Mouse (Mus musculus) lung, adult 2 months (tissue): Measurements from ENCODE around the gene Apbb1ip. TPM values are rescaled to one million over a fixed set of nuclear protein-coding genes. Genes with fewer than 3 reads are reported as not detected.
"Not testable (repeated sequence)": the region's sequence is repeated elsewhere in the genome, so short reads cannot be mapped to it uniquely, and the experiment has no call there.

Source experiments
- DNase-seq: peaks from one replicate; pipeline ENCODE4 v3.0.0; 2022
- H3K4me1 ChIP-seq: fragments of 200-500 bp; 2 replicates; pipeline ENCODE4 v1.6.1; 2011; ENCODE audit warnings: low read length; ENCODE audit not compliant: control insufficient read depth, insufficient read depth
- H3K4me3 ChIP-seq: fragments of 200-500 bp; replicated peaks from 2 replicates; pipeline ENCODE3; 2011; ENCODE audit warnings: low read depth, mild to moderate bottlenecking, control low read depth, low read length; ENCODE audit errors: extremely low read depth
- CTCF ChIP-seq: fragments of 200-500 bp; IDR thresholded peaks from 2 replicates; pipeline ENCODE4 v1.5.1; 2011; ENCODE audit warnings: mild to moderate bottlenecking, low read length, control low read depth; ENCODE audit not compliant: insufficient read depth
- POLR2A ChIP-seq: fragments of 200-500 bp; IDR thresholded peaks from 2 replicates; pipeline ENCODE4 v1.6.1; 2011; ENCODE audit warnings: low read depth, mild to moderate bottlenecking, control low read depth, low read length, borderline replicate concordance; ENCODE audit errors: extremely low read depth
- WGBS: fragments of 180-500 bp; shearing (Covaris S2); methylation state at CpG from one replicate; pipeline ENCODE4 v1.1.7; 2018; 5-methylcytosine and 5-hydroxymethylcytosine counted together
- polyA plus RNA-seq: library from polyadenylated mRNA; depleted of rRNA; stranded (reverse); fragments of >200 nt; gene quantifications from 2 replicates; pipeline ENCODE4 v1.2.3, GENCODE M21; 2012

Apbb1ip gene
- polyA plus RNA-seq, 1 experiment, result 6.1 TPM

DNA sequence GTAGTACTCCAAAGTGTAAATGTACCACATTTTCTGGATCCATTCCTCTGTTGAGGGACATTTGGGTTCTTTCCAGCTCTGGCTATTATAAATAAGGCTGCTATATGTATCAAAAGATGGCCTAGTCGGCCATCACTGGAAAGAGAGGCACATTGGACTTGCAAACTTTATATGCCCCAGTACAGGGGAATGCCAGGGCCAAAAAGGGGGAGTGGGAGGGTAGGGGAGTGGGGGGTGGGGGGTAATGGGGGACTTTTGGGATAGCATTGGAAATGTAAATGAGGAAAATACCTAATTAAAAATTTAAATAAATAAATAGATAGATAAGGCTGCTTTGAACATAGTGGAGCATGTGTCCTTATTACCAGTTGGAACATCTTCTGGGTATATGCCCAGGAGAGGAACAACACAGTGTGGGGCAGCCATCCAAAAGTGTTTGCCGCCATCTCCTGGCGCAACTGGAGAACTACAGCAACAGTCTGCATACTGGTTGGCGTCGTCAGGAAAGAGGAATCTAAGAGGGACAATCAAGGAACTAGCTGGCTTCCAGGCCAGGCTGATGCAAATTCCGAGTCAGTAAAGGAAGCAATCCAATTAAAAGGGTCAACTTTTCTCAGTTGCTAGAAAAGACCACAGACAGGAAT lies 90.6 kb downstream of the Apbb1ip start:
- DNase-seq, result peak; percentile 52
- WGBS, result 1% methylated on average over 6 of the region's 6 CpGs
- peak; percentile 94 for TF ChIP-seq CTCF
- H3K4me1 ChIP-seq, H3K4me3 ChIP-seq: not testable (repeated sequence)

DNA sequence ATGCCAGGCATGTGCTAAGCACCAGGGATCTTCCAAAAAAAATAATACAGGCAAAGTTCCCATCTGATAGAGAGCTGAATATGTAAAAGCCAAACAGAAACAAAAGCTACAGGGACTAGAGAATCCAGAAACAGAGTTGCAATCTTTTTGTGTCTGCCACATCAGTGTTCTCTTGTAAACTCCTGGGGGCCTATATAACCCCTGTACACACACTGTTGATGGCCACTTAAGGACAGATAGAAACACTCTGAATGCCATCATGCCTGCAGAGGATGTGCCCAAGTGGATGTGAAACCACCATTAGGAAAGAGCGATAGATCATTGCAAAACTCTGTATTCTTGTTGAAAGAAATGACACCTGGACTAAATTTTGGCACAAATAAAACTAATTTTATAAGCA lies 91.9 kb downstream of the Apbb1ip start:
- no peak for TF ChIP-seq POLR2A
- no peak for TF ChIP-seq CTCF
- Histone ChIP-seq H3K4me1 (no peaks in the 10 kb centered on the region), H3K4me3 (no peak overlapping the region)
- no peak for DNase-seq
- WGBS, result 85% methylated on average over 1 of the region's 1 CpGs

DNA sequence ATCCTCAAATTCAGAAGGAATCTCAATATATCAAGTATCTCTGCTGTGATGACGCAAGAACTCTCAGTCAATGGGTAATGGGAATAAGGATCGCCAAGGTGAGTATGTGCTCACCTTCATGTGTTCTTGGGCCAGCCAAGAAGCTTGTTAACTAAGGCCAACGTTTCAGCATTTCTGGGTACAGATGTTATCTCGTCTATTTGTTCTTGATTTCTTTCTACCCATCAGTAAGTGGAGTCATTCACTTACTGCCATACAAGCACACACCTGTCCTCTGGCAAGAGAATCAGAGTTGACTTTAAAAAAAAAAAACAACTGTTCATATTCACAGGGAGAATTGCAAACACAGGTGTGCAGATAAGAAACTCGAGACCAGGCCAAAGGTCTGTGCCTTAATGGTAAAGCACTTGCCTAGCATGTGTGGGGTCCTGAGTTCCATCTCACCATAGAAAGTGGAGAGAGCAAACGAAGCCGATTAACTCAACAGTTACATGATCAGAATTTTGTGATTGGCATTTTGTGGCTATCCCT lies 93.1 kb downstream of the Apbb1ip start:
- H3K4me1 ChIP-seq, result no peaks in the 10 kb centered on the region
- TF ChIP-seq POLR2A (no peak), CTCF (no peak)
- DNase-seq, result no peak
- WGBS, result 59% methylated on average over 7 of the region's 7 CpGs
- no peak overlapping the region for H3K4me3 ChIP-seq

DNA sequence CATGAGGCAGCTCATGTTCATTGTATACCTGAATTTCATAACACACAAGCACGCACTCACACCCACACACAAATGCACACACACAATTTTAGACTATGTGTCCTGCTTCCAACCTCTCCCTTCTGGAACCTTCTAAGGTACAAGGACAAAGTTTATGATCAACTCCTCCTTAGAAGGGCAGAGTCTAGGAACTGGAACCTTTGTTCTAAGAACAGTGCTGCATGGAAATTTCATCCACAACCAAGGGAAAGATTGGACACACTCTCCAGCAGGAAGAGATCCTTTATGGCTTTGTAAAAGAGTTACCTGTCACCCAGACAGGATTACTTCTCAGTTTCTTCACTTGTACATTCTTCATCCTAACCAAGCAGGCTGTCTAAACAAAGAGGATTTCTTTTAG lies 99.3 kb downstream of the Apbb1ip start:
- WGBS, result 73% methylated on average over 1 of the region's 1 CpGs
- no peak for DNase-seq
- no peak for TF ChIP-seq CTCF
- no peak for TF ChIP-seq POLR2A
- Histone ChIP-seq H3K4me3 (no peak overlapping the region), H3K4me1 (no peaks in the 10 kb centered on the region)

DNA sequence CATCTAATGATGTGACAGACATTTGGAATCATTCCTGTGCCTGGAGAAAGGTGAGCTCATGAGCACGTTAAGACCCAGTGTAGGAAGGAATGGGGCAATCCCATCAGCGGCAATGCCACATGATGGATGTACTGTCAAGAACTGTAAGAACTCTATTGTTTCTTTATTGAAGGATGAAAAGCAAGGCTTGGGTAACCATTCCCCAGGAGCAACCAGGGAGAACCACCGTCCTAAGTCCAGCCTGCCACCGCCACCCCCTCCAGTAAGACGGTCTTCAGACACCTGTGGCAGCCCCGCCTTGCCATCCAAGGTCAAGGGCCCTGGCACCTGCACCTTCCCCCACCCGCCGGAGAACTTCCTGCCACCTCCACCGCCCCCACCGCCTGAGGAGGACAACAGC lies 100.7 kb downstream of the Apbb1ip start:
- 50% methylated on average over 10 of the region's 10 CpGs for WGBS
- Histone ChIP-seq H3K4me1 (no peaks in the 10 kb centered on the region), H3K4me3 (no peak overlapping the region)
- TF ChIP-seq CTCF (no peak), POLR2A (no peak)
- no peak for DNase-seq

DNA sequence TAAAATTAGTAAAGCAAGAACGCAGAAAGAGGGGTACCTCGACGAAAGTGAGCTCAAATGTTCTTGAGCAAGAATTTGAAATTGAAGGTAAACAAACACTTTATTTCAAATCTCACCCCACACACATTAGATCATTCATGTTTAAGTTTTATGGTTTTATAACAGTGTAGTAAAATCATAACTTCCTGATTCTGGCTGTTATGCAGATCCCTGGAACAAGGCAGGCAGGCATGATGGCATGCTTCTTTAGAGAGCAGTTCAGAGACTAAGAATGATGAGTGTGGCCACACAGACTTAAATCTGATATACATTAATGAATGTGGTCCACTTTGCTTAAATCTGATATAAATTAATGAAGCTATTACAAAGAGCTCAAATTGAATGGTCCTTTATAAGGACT lies 102.7 kb downstream of the Apbb1ip start:
- TF ChIP-seq POLR2A, result no peak
- no peak for TF ChIP-seq CTCF
- WGBS, result 80% methylated on average over 3 of the region's 3 CpGs
- DNase-seq, result no peak
- no peaks in the 10 kb centered on the region for H3K4me1 ChIP-seq
- no peak overlapping the region for H3K4me3 ChIP-seq

DNA sequence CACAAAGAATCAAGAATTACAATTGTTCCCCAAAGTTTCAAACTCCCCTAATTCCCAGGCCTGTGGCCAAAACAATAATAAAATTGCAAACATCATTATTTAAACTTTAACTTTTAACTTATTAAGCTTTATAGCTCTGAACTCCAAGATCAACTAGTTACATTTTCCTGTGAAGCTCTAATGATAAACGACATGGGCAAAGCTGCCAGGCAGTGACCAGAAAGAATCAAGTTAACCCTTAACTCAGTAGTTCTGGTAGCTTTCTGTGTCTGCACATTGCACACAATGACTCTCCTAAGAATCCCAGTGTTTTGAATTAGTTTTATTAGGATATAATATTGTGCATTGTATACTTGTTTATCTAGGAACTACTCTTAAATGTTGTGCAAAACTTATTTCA lies 104.9 kb downstream of the Apbb1ip start:
- TF ChIP-seq POLR2A (no peak), CTCF (no peak)
- H3K4me3 ChIP-seq, result no peak overlapping the region
- WGBS, result 15% methylated on average over 1 of the region's 1 CpGs
- no peaks in the 10 kb centered on the region for H3K4me1 ChIP-seq
- no peak for DNase-seq

DNA sequence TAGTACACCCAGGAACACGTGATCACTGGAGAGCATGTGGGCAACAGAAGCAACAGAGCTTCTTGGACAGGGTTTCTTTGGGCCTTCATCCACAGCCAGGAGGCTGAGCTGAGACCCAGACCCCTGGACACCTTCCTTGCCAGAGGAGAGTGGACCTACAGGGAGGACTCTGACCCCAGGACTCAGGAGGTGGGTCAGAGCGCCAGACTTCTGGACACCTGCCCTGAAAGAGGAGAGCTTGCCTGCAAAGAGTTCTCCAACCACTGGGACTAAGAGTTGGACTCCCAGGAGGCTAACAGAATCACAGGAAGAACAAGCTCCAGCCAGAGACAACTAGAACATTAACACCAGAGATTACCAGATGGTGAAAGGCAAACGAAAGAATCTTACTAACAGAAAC lies 106.8 kb downstream of the Apbb1ip start:
- 70% methylated on average over 3 of the region's 3 CpGs for WGBS
- H3K4me1 ChIP-seq, DNase-seq, H3K4me3 ChIP-seq: not testable (repeated sequence)

DNA sequence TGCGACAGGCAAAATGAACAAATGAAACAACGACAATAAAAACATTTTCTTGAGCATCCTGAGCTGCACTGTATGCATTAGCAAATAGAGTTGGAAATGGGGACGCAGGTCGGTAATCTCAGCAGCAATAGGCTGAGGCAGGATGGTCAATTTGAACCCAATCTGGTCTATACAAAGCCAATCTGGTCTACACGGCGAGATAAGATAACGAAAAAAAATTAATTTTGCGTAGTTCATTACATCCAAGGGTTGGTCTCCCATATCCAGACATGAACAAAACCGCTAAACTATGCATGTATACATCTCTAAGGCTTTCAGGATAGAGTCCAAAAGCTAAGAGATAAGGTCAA lies 121.0 kb downstream of the Apbb1ip start:
- 19% methylated on average over 9 of the region's 9 CpGs for WGBS
- Histone ChIP-seq H3K4me3 (peak overlapping the region; percentile 62), H3K4me1 (no peaks in the 10 kb centered on the region; the same call in 1 of the 2 replicates)
- TF ChIP-seq CTCF (no peak), POLR2A (no peak)
- peak; percentile 6 for DNase-seq

DNA sequence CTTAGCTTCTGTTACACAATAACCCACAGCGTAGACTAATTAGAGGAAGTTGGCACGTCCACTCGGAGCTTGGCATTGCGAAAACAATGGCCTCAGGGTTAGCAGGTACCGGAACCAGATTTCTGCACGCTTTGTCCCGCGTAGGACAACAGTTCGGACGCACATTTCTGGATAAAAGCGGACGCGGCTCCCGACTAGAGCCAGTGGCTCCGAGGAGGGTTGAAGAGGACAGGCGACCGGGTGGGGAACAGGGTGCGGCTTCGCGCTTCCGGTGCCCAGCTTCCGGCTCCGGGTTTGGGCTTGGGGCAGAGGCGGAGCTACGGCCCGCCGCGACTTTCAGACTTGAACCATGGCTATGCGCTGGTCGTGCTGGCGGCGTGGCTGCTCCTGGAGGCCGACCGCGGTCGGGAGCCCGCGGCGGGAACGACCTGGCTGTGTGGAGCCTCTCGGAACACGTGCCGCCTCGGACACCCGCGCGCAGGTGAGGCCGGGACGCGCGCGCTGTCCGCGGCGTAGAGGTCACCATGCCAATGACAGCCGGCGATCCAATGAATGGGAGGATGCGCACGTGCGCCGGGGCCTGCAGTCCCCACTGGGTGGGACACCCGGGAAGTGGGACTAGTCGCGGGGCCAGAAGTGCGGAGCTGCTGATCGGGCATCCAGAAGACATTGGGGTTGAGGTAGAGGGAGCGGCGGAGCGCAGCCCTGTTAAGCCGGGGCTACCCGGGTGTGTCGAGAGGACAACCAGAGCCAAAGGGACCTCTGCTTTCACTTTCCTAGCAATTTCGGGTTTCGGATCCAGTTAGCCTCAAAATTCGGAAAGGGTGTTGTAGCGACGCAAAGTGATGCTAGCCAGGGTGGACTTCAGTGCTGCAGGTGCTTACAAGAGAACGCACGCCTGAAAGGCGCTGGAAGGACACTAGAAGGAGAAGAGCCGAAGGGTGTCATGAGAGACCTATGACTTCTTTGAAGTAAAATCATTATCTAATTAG lies 121.7 kb downstream of the Apbb1ip start, which contains the start of gene Pdss1:
Pdss1 (plus strand) TSS at position 241 of the 992 bp plus-strand sequence.
- TF ChIP-seq CTCF (no peak), POLR2A (peak; percentile 84)
- DNase-seq, result peak; percentile 84
- no peaks in the 10 kb centered on the region; the same call in 1 of the 2 replicates for H3K4me1 ChIP-seq
- H3K4me3 ChIP-seq, result peak within 1 kb of the TSS; percentile 62
- under 1% methylated on average over 81 of the region's 81 CpGs for whole genome bisulfite sequencing
